Mouse (Mus musculus): ENCODE results near the gene Scnm1. TPM values are rescaled to one million over a fixed set of nuclear protein-coding genes. Genes with fewer than 3 reads are reported as not detected.
A peak's percentile ranks its signal among the peaks of the same experiment; 100 is the strongest.
"Not testable (repeated sequence)": the region's sequence is repeated elsewhere in the genome, so short reads cannot be mapped to it uniquely, and the experiment has no call there.

Gene Scnm1
- polyA plus RNA-seq, 1 experiment from 2014 or later = 90.0 TPM

- H3K36me3 ChIP-seq (replicated peaks) = peaks cover 32% of the 10 kb centered on the region
- WGBS = 60% methylated on average over 6 of the region's 6 CpGs
Measured at GRCm38 (mm10) chr3:95124246-95124645, 9.6 kb downstream of the Scnm1 start, which contains the start of gene Tmod4. Gene Tmod4 (plus strand): TSS chr3:95124476.

GRCm38 (mm10) chr3:95121580-95121979 lies 12.2 kb downstream of the Scnm1 start:
- no peak for ATAC-seq (replicated peaks)
- H3K4me1 ChIP-seq = no peaks in the 10 kb centered on the region
- no peaks in the 10 kb centered on the region for H3K9me3 ChIP-seq
- H3K9ac ChIP-seq = no peak overlapping the region
- WGBS = 84% methylated on average over 6 of the region's 6 CpGs
- no peak overlapping the region for H3K27ac ChIP-seq
- H3K27me3 ChIP-seq (replicated peaks) = no peaks in the 10 kb centered on the region
- no peak overlapping the region for H3K4me3 ChIP-seq
- no peak overlapping the region for H3K4me2 ChIP-seq
- peaks cover 49% of the 10 kb centered on the region for H3K36me3 ChIP-seq (replicated peaks)

More at GRCm38 (mm10) chr3:95124246-95124645, 9.6 kb downstream of the Scnm1 start, which contains the start of gene Tmod4:
- no peak within 1 kb of the TSS for H3K4me3 ChIP-seq
- H3K4me1 ChIP-seq = no peaks in the 10 kb centered on the region
- H3K4me2 ChIP-seq = no peak within 1 kb of the TSS
- no peak; the same call in 1 of the 2 replicates for ATAC-seq (replicated peaks)
- H3K9ac ChIP-seq = no peak within 1 kb of the TSS
- no peaks in the 10 kb centered on the region for H3K27me3 ChIP-seq (replicated peaks)
- H3K9me3 ChIP-seq = no peaks in the 10 kb centered on the region
- no peak within 1 kb of the TSS for H3K27ac ChIP-seq

- Histone ChIP-seq H3K36me3 (replicated peaks) (peaks cover 57% of the 10 kb centered on the region), H3K4me2 (no peak overlapping the region)
Measured at GRCm38 (mm10) chr3:95117751-95118150, 16.1 kb downstream of the Scnm1 start.

GRCm38 (mm10) chr3:95112760-95113159 lies 21.1 kb downstream of the Scnm1 start:
- peaks cover 15% of the 10 kb centered on the region for H3K36me3 ChIP-seq (replicated peaks)
- H3K4me2 ChIP-seq = peak overlapping the region; percentile 52; the same call in 1 of the 2 replicates
- WGBS = 95% methylated on average over 1 of the region's 1 CpGs
- H3K4me3 ChIP-seq = no peak overlapping the region
- no peaks in the 10 kb centered on the region for H3K27me3 ChIP-seq (replicated peaks)
- H3K27ac ChIP-seq = no peak overlapping the region
- ATAC-seq (replicated peaks) = no peak
- H3K9ac ChIP-seq = no peak overlapping the region
- no peaks in the 10 kb centered on the region for H3K9me3 ChIP-seq
- peaks cover 16% of the 10 kb centered on the region for H3K4me1 ChIP-seq

More at GRCm38 (mm10) chr3:95117751-95118150, 16.1 kb downstream of the Scnm1 start:
- H3K27ac ChIP-seq = no peak overlapping the region
- H3K9me3 ChIP-seq = no peaks in the 10 kb centered on the region
- no peak for ATAC-seq (replicated peaks)
- H3K27me3 ChIP-seq (replicated peaks) = no peaks in the 10 kb centered on the region
- 94% methylated on average over 2 of the region's 2 CpGs for WGBS
- peaks cover 6% of the 10 kb centered on the region for H3K4me1 ChIP-seq
- no peak overlapping the region for H3K4me3 ChIP-seq
- no peak overlapping the region for H3K9ac ChIP-seq

- peak; percentile 75 for ATAC-seq (replicated peaks)
- H3K27me3 ChIP-seq (replicated peaks) = no peaks in the 10 kb centered on the region
- peak within 1 kb of the TSS; percentile 52 for H3K4me2 ChIP-seq
- WGBS = under 1% methylated on average over 54 of the region's 54 CpGs
- no peaks in the 10 kb centered on the region for H3K9me3 ChIP-seq
- peaks cover 12% of the 10 kb centered on the region; the same call in 1 of the 2 replicates for H3K36me3 ChIP-seq (replicated peaks)
- peak within 1 kb of the TSS; percentile 94 for H3K27ac ChIP-seq
- peak within 1 kb of the TSS; percentile 74 for H3K4me3 ChIP-seq
- peaks cover 16% of the 10 kb centered on the region for H3K4me1 ChIP-seq
- peak within 1 kb of the TSS; percentile 72 for H3K9ac ChIP-seq
Measured at GRCm38 (mm10) chr3:95110911-95111726, 22.7 kb downstream of the Scnm1 start, which contains the start of gene Vps72. Gene Vps72 (plus strand): TSS chr3:95111022.

- H3K36me3 ChIP-seq (replicated peaks) = no peaks in the 10 kb centered on the region
- H3K4me2 ChIP-seq = no peak overlapping the region
- 68% methylated on average over 2 of the region's 2 CpGs for WGBS
Measured at GRCm38 (mm10) chr3:95107898-95108297, 25.9 kb downstream of the Scnm1 start.

GRCm38 (mm10) chr3:95107308-95107707 lies 26.5 kb downstream of the Scnm1 start:
- not testable (repeated sequence) for H3K36me3 ChIP-seq (replicated peaks); H3K9me3 ChIP-seq; H3K9ac ChIP-seq; H3K27me3 ChIP-seq (replicated peaks); ATAC-seq (replicated peaks)
- peaks cover 16% of the 10 kb centered on the region for H3K4me1 ChIP-seq
- peak overlapping the region; percentile 78 for H3K4me3 ChIP-seq
- peak overlapping the region; percentile 62 for H3K4me2 ChIP-seq
- peak overlapping the region; percentile 71; the same call in 1 of the 2 replicates for H3K27ac ChIP-seq

More at GRCm38 (mm10) chr3:95107898-95108297, 25.9 kb downstream of the Scnm1 start:
- no peaks in the 10 kb centered on the region for H3K9me3 ChIP-seq
- no peak overlapping the region for H3K9ac ChIP-seq
- no peak for ATAC-seq (replicated peaks)
- no peak overlapping the region for H3K4me3 ChIP-seq
- peaks cover 22% of the 10 kb centered on the region for H3K4me1 ChIP-seq
- H3K27me3 ChIP-seq (replicated peaks) = no peaks in the 10 kb centered on the region
- no peak overlapping the region for H3K27ac ChIP-seq

- WGBS = under 1% methylated on average over 51 of the region's 51 CpGs
- Histone ChIP-seq H3K27ac (peak within 1 kb of the TSS; percentile 88), H3K9me3 (no peaks in the 10 kb centered on the region), H3K4me1 (peaks cover 16% of the 10 kb centered on the region), H3K36me3 (replicated peaks) (no peaks in the 10 kb centered on the region), H3K9ac (peak within 1 kb of the TSS; percentile 86), H3K27me3 (replicated peaks) (no peaks in the 10 kb centered on the region), H3K4me2 (peak within 1 kb of the TSS; percentile 70), H3K4me3 (peak within 1 kb of the TSS; percentile 78)
- peak; percentile 89 for ATAC-seq (replicated peaks)
Measured at GRCm38 (mm10) chr3:95106338-95107117, 27.3 kb downstream of the Scnm1 start, which contains the start of gene Pip5k1a. Gene Pip5k1a (minus strand): TSS chr3:95106930.

- WGBS = 2% methylated on average over 16 of the region's 16 CpGs
- peak overlapping the region; percentile 78 for H3K4me3 ChIP-seq
- H3K27me3 ChIP-seq (replicated peaks) = no peaks in the 10 kb centered on the region
- no peaks in the 10 kb centered on the region for H3K9me3 ChIP-seq
- ATAC-seq (replicated peaks) = no peak
- H3K9ac ChIP-seq = peak overlapping the region; percentile 86
- peaks cover 24% of the 10 kb centered on the region for H3K4me1 ChIP-seq
- peak overlapping the region; percentile 88 for H3K27ac ChIP-seq
- no peaks in the 10 kb centered on the region for H3K36me3 ChIP-seq (replicated peaks)
- H3K4me2 ChIP-seq = peak overlapping the region; percentile 70
Measured at GRCm38 (mm10) chr3:95105586-95106337, 28.0 kb downstream of the Scnm1 start.

- no peaks in the 10 kb centered on the region for H3K9me3 ChIP-seq
- H3K4me1 ChIP-seq = peaks cover 27% of the 10 kb centered on the region
- ATAC-seq (replicated peaks) = no peak
- peak overlapping the region; percentile 78 for H3K4me3 ChIP-seq
- no peaks in the 10 kb centered on the region for H3K27me3 ChIP-seq (replicated peaks)
- H3K27ac ChIP-seq = no peak overlapping the region
- H3K36me3 ChIP-seq (replicated peaks) = no peaks in the 10 kb centered on the region
- H3K9ac ChIP-seq = peak overlapping the region; percentile 86
- WGBS = 73% methylated on average over 4 of the region's 4 CpGs
- H3K4me2 ChIP-seq = peak overlapping the region; percentile 70
Measured at GRCm38 (mm10) chr3:95105121-95105520, 28.7 kb downstream of the Scnm1 start.

GRCm38 (mm10) chr3:95100854-95101253 lies 33.0 kb downstream of the Scnm1 start:
- no peak for ATAC-seq (replicated peaks)
- Histone ChIP-seq H3K9me3 (no peaks in the 10 kb centered on the region), H3K27me3 (replicated peaks) (no peaks in the 10 kb centered on the region), H3K9ac (no peak overlapping the region), H3K27ac (no peak overlapping the region), H3K4me2 (no peak overlapping the region), H3K4me1 (peaks cover 27% of the 10 kb centered on the region), H3K36me3 (replicated peaks) (no peaks in the 10 kb centered on the region), H3K4me3 (no peak overlapping the region)
- 30% methylated on average over 2 of the region's 2 CpGs for WGBS
